Mouse (Mus musculus): Measurements from ENCODE around the gene Bckdhb. TPM values are rescaled to one million over a fixed set of nuclear protein-coding genes. Genes with fewer than 3 reads are reported as not detected.
A peak's percentile ranks its signal among the peaks of the same experiment; 100 is the strongest.

Gene Bckdhb
- total RNA-seq, 2 experiments from 2014 or later = 92.4 to 100 TPM

- intact Hi-C loops (cut with DNase I) = no loop called here
- DNase-seq (ENCODE audit: low spot score) = no peak
These were observed 168.0 kb downstream of the Bckdhb start for GRCm38 (mm10) chr9:84092994-84093393.

- intact Hi-C loops (cut with DNase I) = no loop called here
- peak; percentile 41 for DNase-seq (ENCODE audit: low spot score)
These were observed 169.2 kb downstream of the Bckdhb start for GRCm38 (mm10) chr9:84094111-84094510.

GRCm38 (mm10) chr9:84096484-84097015, 171.6 kb downstream of the Bckdhb start:
- DNase-seq (ENCODE audit: low spot score) = no peak
- intact Hi-C loops (cut with DNase I) = no loop called here

- intact Hi-C loops (cut with DNase I) = no loop called here
- no peak for DNase-seq (ENCODE audit: low spot score)
These were observed 178.4 kb downstream of the Bckdhb start for GRCm38 (mm10) chr9:84103344-84103743.

- intact Hi-C loops (cut with DNase I) = no loop called here
- no peak for DNase-seq (ENCODE audit: low spot score)
These were observed 181.5 kb downstream of the Bckdhb start for GRCm38 (mm10) chr9:84106438-84106837.

DNA sequence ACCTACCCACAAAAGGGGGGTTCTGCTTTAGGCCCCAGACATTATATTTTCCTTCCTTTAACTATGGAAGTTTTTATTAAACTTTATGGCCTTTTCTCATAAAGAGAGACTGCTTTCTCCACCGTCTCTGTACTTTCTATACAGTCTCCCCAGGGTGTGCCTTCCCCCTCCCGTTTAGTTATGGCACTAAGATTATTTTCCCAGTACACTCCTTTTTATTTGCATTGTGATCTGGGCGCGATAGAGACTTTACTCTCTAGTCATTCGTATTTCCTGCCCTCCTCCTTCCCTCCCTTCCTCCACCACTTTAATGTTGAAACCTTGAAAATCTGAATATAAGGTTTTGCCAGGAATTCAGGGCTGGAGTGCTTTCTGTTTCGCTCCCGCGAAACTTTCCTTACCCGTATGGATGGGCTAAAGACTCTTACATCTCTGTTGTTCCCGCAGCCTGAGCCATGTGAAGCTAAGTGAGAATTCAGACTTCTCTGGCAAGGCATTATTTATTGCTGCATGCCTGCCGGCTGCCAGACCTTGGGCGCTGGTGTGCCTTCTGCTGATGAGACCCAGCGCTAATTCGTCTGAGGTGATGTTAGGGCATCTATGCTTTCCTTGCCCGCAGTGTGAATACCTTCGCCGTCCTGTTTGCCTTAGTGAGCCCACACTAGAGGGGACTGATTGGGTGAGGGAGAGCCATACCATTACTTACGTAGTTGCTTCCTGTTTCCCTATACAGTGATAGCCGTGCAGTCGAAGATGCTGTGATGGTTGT, 182.3 kb downstream of the Bckdhb start:
- intact Hi-C loops (cut with DNase I) = no loop called here
- no peak for DNase-seq (ENCODE audit: low spot score)

DNA sequence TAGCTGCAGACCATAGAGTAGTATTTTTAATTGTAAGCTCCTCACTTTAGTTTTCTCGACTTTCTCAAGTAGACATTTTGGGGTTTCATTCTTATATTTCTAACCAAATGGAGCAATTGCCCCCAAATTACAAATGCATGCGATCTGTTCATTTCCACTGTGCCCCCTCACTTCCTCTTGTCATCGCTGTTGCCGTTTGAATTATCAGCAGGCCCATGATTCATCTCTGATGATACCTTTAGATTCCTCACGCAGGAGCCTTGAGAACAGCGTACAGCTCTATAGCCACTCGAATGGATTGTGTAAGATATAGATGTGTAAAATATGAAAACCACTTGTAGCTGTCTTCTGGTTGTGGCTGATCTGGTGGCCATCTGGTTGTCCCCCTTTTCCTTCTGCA, 183.6 kb downstream of the Bckdhb start:
- intact Hi-C loops (cut with DNase I) = no loop called here
- DNase-seq (ENCODE audit: low spot score) = no peak

DNA sequence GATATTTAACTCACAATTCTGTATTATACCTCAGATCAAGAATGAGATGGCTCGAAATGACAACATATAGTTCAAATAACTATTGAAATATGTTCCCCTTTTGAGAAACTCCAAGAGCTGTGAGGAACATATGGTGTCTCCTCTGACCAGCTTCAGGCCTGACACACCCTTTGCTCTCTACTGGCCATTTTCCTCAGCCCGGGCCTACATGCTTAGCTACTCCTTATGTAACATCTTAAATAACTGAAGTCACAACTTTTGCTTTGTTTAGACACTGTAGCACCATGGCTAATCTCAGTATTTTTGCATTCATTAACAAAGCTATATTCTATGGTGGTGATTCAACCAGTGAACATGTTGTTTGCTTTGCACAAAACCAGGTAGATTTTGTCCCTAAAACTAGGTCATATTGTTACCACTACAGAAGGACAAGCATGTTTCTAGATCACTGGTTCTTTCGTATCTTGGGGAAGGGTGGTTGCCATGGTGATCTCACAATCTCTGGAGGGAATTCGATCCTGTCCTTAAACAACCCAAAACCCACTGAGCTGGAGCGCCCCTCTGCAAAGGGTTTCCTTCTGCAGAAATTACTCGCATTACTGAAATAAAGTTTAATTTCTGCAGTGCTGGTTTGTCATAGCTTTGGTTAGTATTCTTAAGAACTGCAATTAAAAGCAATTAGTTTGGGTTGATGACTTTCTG, 185.0 kb downstream of the Bckdhb start:
- intact Hi-C loops (cut with DNase I) = no loop called here
- DNase-seq (ENCODE audit: low spot score) = no peak

DNA sequence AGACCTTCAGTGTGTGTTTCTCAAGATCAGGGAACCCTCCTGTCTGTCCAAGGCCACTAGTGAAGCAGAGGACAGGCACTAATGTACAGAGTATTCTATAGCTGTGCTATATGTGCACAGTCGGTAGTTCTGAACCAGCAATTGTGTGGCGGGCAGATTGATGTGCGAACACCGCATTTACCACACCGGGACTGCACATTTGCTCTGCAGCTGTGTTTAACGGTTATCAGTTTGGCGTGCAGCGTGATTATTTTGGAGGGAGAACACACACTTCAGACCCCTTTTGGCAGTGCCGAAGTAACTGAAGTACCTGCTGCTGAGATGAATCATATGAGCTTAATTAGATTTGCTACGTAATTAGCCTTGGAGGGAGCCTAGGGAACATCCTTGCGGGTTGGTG, 185.7 kb downstream of the Bckdhb start:
- intact Hi-C loops (cut with DNase I) = no loop called here
- DNase-seq (ENCODE audit: low spot score) = no peak

- intact Hi-C loops (cut with DNase I) = no loop called here
- DNase-seq (ENCODE audit: low spot score) = no peak
These were observed 187.4 kb downstream of the Bckdhb start for GRCm38 (mm10) chr9:84112319-84112718.

DNA sequence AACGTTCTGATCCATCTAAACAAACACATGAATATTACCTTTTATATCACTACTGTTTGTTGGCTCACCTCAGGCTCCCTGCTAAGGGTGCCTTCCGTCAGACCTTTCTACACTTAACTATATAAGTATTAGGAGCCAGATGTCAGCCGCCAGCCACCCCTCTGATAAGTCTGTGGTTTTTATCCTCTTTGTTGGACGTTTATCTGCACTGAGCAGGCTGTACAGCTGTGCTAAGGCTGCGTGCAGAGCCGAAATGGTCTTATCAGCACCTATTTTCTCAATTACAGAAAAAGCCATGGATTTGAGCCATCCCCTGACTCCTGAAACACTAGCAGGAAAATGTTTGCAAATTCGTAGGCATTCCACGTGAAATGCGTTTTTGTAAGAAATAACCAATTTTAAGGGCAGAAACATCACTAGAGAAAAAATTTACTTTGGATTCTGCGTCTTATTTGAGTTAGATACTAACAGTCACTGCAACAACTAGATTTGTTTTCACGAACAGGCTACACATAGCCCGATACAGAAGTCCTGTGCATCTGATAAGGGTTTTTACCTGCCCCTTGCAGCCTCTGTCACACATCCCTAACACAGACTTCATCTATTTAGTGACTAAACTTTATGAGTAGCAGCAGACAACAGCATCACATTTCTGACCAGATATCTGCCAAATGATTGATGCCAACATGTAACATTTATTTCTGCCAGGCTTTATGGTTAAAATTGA, 188.1 kb downstream of the Bckdhb start:
- intact Hi-C loops (cut with DNase I) = no loop called here
- DNase-seq (ENCODE audit: low spot score) = no peak

DNA sequence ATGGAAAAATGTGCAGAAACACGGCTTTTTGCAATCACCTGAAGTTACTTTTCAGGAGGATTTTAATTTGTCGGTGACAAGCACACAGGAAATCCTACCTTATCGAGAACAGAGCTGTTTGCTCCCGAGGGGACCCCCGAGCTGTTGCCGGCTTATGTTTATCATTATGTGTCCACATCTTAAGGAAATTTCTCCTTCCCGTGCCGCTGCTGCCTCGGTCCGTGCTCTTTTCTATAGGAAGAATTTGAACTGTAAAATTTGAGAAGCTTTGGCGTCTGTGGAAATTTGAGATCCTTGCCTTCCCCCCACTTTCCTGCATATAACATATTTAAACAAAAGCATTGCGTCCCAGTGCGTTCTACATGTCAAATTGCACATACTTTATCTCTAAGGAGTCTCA, 189.3 kb downstream of the Bckdhb start:
- intact Hi-C loops (cut with DNase I) = no loop called here

GRCm38 (mm10) chr9:84117337-84117736, 192.4 kb downstream of the Bckdhb start:
- no peak for DNase-seq (ENCODE audit: low spot score)
- intact Hi-C loops (cut with DNase I) = no loop called here

More for the DNA sequence above, 189.3 kb downstream of the Bckdhb start:
- no peak for DNase-seq (ENCODE audit: low spot score)

- intact Hi-C loops (cut with DNase I) = no loop called here
- no peak for DNase-seq (ENCODE audit: low spot score)
These were observed 200.1 kb downstream of the Bckdhb start for GRCm38 (mm10) chr9:84124996-84125395.

DNA sequence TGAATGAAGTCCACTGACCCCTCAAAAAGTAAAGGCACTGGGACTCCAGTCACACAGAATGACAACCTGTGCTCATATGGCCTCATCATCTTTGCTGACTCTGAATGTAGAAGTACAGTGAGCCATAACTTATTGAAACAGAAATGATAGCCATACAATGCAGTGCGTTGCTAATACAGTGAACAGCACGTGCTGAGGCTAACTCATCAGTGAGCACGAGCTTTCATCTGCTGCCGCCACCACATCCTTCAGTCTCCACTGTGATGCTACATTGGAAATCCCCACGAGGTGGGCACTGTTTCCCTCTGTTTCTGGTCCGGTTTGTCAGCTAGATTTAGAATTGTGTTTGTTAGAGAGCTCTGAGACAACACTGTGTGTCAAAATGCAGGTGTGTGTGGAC, 205.4 kb downstream of the Bckdhb start:
- no peak for DNase-seq (ENCODE audit: low spot score)
- intact Hi-C loops (cut with DNase I) = no loop called here

- no peak for DNase-seq (ENCODE audit: low spot score)
- intact Hi-C loops (cut with DNase I) = no loop called here
These were observed 210.1 kb downstream of the Bckdhb start for GRCm38 (mm10) chr9:84135062-84135461.

DNA sequence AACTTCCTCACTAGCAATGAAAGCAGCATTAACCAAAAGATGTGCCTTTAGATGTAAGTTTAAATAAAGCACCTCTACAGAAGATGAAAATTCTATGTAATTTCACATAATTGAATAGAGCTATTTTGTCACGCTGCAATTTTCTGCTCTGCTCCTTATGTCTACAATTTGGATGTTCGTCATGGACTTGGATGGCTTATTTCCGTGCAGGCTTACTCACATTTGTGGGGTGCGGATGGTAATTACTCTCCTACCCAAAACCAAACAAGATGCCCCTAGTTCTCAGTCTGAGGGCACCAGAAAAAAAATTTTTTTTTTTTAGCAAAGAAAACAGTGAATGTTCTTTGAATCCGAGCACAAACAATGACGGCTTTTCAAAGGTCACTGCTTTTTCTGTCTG, 212.2 kb downstream of the Bckdhb start:
- intact Hi-C loops (cut with DNase I) = no loop called here
- DNase-seq (ENCODE audit: low spot score) = no peak

DNA sequence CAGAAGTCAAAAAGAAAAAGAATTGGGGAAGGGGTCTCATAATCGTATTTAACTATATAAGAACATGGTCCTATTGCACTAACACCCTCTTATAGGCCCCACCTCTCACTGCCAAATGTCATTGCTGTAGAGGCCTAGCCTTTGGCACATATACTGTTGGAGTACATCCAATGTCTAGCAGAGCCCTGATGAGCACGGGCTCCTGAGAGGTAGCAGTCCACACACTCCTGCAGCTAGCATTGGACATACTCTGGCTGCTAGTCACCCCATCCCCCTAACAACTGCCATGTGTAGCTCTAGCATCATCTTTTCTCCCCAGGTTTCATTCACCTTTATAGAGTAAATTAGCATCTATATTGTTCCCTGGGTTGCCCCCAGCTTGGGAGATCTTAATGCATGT, 223.2 kb downstream of the Bckdhb start:
- intact Hi-C loops (cut with DNase I) = no loop called here
- DNase-seq (ENCODE audit: low spot score) = no peak

Data from heart, postnatal 25 days (tissue).